Mouse (Mus musculus) myocyte (in vitro differentiated cells): Measurements from ENCODE around the gene 4933402E13Rik.

ENCODE experiments used
- POLR2A ChIP-seq: IDR thresholded peaks from one replicate; pipeline ENCODE4 v1.6.1; 2011; ENCODE audit warnings: low read depth, mild to moderate bottlenecking, control low read depth, moderate library complexity; ENCODE audit not compliant: insufficient read length
- TCF12 ChIP-seq: IDR thresholded peaks from one replicate; pipeline ENCODE4 v1.6.1; 2011; ENCODE audit warnings: mild to moderate bottlenecking, control low read depth; ENCODE audit not compliant: poor library complexity, insufficient read depth, severe bottlenecking
- USF1 ChIP-seq: IDR thresholded peaks from one replicate; pipeline ENCODE4 v1.6.1; 2011; ENCODE audit warnings: low read depth, mild to moderate bottlenecking, control low read depth, moderate library complexity

GRCm38 (mm10) chrX:62283199-62283598 lies at the start of gene 4933402E13Rik:
- TF ChIP-seq POLR2A (no peak), TCF12 (no peak), USF1 (no peak)
